Mouse (Mus musculus) adrenal gland, postnatal 36 days (tissue): ENCODE results near the gene Hpf1. TPM values are rescaled to one million over a fixed set of nuclear protein-coding genes. Genes with fewer than 3 reads are reported as not detected.

ENCODE experiments used
- DNase-seq, 2 experiments: peaks; one replicate each; pipeline ENCODE4 v3.0.0; 2021; ENCODE audit warnings: mixed read lengths in 1 of 2
- total RNA-seq, 2 experiments: library from RNA; stranded (reverse); gene quantifications; 2 replicates each; pipeline ENCODE4 v1.2.3; 2021

The Hpf1 gene
- total RNA-seq, 2 experiments from 2014 or later: 19.7 to 29.9 TPM

GRCm38 (mm10) chr8:60891757-60892156 is 1.5 kb downstream of the Hpf1 start:
- DNase-seq: no peak

GRCm38 (mm10) chr8:60895878-60896277 is 5.7 kb downstream of the Hpf1 start:
- peak in 1 of 2 experiments; percentile 42 for DNase-seq

- no peak for DNase-seq
These were observed 9.9 kb downstream of the Hpf1 start for GRCm38 (mm10) chr8:60900147-60900546.

GRCm38 (mm10) chr8:60912081-60912480 is 21.9 kb downstream of the Hpf1 start:
- DNase-seq: no peak

GRCm38 (mm10) chr8:60912554-60912953 is 22.3 kb downstream of the Hpf1 start:
- no peak for DNase-seq

GRCm38 (mm10) chr8:60919069-60919468 is 28.9 kb downstream of the Hpf1 start:
- DNase-seq: no peak

- DNase-seq: no peak
These were observed 30.0 kb downstream of the Hpf1 start for GRCm38 (mm10) chr8:60920176-60920575.

GRCm38 (mm10) chr8:60933617-60934016 is 43.4 kb downstream of the Hpf1 start:
- no peak for DNase-seq

GRCm38 (mm10) chr8:60938717-60939424 is 48.7 kb downstream of the Hpf1 start:
- no peak for DNase-seq

GRCm38 (mm10) chr8:60942867-60943266 is 52.6 kb downstream of the Hpf1 start:
- DNase-seq: no peak

- no peak for DNase-seq
These were observed 57.3 kb downstream of the Hpf1 start for GRCm38 (mm10) chr8:60947503-60947902.

- DNase-seq: no peak
These were observed 59.6 kb downstream of the Hpf1 start for GRCm38 (mm10) chr8:60949859-60950258.

GRCm38 (mm10) chr8:60951271-60951670 is 61.1 kb downstream of the Hpf1 start:
- no peak for DNase-seq

- no peak for DNase-seq
These were observed 61.5 kb downstream of the Hpf1 start for GRCm38 (mm10) chr8:60951757-60952156.

- no peak for DNase-seq
These were observed 62.6 kb downstream of the Hpf1 start for GRCm38 (mm10) chr8:60952803-60953202.

GRCm38 (mm10) chr8:60954281-60955014 is 64.2 kb downstream of the Hpf1 start:
- peak; percentile 80 to 83 for DNase-seq

GRCm38 (mm10) chr8:60956847-60957246 is 66.6 kb downstream of the Hpf1 start:
- no peak for DNase-seq

Other genes with a start within 250 kb of the Hpf1 start
- 10 to 100 TPM; 44.8 to 51.2 TPM for gene Clcn3, start 92.9 kb downstream of the Hpf1 start, total RNA-seq
- gene Nek1, start 102.8 kb downstream of the Hpf1 start, total RNA-seq: 10 to 100 TPM; 14.2 to 15.3 TPM